Mouse (Mus musculus): ENCODE measurements around the gene Gm2056.
"Not testable (repeated sequence)": the region's sequence is repeated elsewhere in the genome, so short reads cannot be mapped to it uniquely, and the experiment has no call there.

GRCm38 (mm10) chr12:88011548-88011947, 15.3 kb upstream of the Gm2056 start, which contains the start of gene Gm2075:
- not testable (repeated sequence) for TF ChIP-seq CTCF (IDR thresholded peaks at IDR 0.05; ENCODE audit: extremely low read depth, insufficient read length, insufficient replicate concordance, low read depth, low read length); POLR2A (IDR thresholded peaks at IDR 0.05; ENCODE audit: low read depth, low read length)
